23 mouse cellular contexts compared by ENCODE assay signal in genomic region chr6:87796251-87796880, GRCm38 (mm10). TPM values are rescaled to one million over a fixed set of nuclear protein-coding genes. Genes with fewer than 3 reads are reported as not detected.
DNase-seq lines count a peak whose midpoint lies in the region; ATAC-seq and TF ChIP-seq lines count a peak whose summit lies in the region.
"Had no signal": no experiment of that assay in that cellular context is flagged by ENCODE, and none has a peak within 500 bp of the region (broad histone marks: within the 10 kb centered on the region; RNA-seq: fewer than 3 reads in every experiment).

No protein-coding gene starts in this region.

- TF ChIP-seq EP300 in ES-Bruce4 (IDR thresholded peaks at IDR 0.05; ENCODE audit: insufficient read depth, low read depth, low read length): no peak

- no peaks in the 10 kb centered on the region for H3K27me3 ChIP-seq in ES-Bruce4 (ENCODE audit: control insufficient read depth, insufficient read depth, low read length, poor library complexity, severe bottlenecking)
- H3K27me3 ChIP-seq in liver, embryonic 16.5 days (ENCODE audit: control insufficient read depth, insufficient read depth, low read depth, low read length): no peaks in the 10 kb centered on the region
- H3K27me3 ChIP-seq in midbrain, embryonic 11.5 days (ENCODE audit: control insufficient read depth, insufficient read depth, low read length): no peaks in the 10 kb centered on the region
- H3K27me3 ChIP-seq: heart, embryonic 13.5 days; midbrain, embryonic 12.5 days; neural tube, embryonic 12.5 days had no signal

- 0 out of 2 replicates have a peak overlapping the region, but pooled peaks have one; percentile 12 for H3K27ac ChIP-seq in ES-Bruce4 (ENCODE audit: insufficient read depth, low read length)
- H3K27ac ChIP-seq in bone marrow, adult 2 months (ENCODE audit: control insufficient read depth, insufficient read depth, low read depth, low read length, poor library complexity): peak overlapping the region; percentile 9; the same call in 1 of the 2 replicates
- H3K27ac ChIP-seq in liver, embryonic 16.5 days (ENCODE audit: low read length): peak overlapping the region; percentile 71
- no peak overlapping the region for H3K27ac ChIP-seq in midbrain, embryonic 11.5 days (ENCODE audit: low read depth, low read length)
- H3K27ac ChIP-seq: heart, embryonic 13.5 days; left cerebral cortex, adult 2 months; limb, embryonic 10.5 days; midbrain, embryonic 12.5 days; neural tube, embryonic 12.5 days had no signal

- ATAC-seq in liver, embryonic 16.5 days (ENCODE audit: low read depth): peak; percentile 92
- no peak for ATAC-seq in frontal cortex, adult (ENCODE audit: low TSS enrichment)
- ATAC-seq in midbrain, embryonic 11.5 days (ENCODE audit: low FRiP score): no peak
- ATAC-seq: forebrain, embryonic 14.5 days; hindbrain, embryonic 16.5 days had no signal

- TF ChIP-seq CTCF in ES-Bruce4 (IDR thresholded peaks at IDR 0.05; ENCODE audit: low read depth, low read length): no peak
- TF ChIP-seq CTCF in bone marrow, adult 2 months (IDR thresholded peaks at IDR 0.05; ENCODE audit: control insufficient read depth, insufficient read depth, low read length): no peak

- H3K9me3 ChIP-seq in ES-Bruce4 (replicated peaks; ENCODE audit: control insufficient read depth, insufficient read depth, low read length, poor library complexity, severe bottlenecking): no peaks in the 10 kb centered on the region
- H3K9me3 ChIP-seq in liver, embryonic 16.5 days (replicated peaks; ENCODE audit: control insufficient read depth, low read length): no peaks in the 10 kb centered on the region
- H3K9me3 ChIP-seq in midbrain, embryonic 11.5 days (ENCODE audit: control insufficient read depth, low read length): no peaks in the 10 kb centered on the region
- H3K9me3 ChIP-seq: heart, embryonic 13.5 days; limb, embryonic 10.5 days; midbrain, embryonic 12.5 days; neural tube, embryonic 12.5 days had no signal

- H3K9ac ChIP-seq in ES-Bruce4 (ENCODE audit: low read depth, poor library complexity, severe bottlenecking): no peak overlapping the region
- peak overlapping the region; percentile 17 for H3K9ac ChIP-seq in liver, embryonic 16.5 days (ENCODE audit: low read depth, low read length)
- no peak overlapping the region for H3K9ac ChIP-seq in midbrain, embryonic 11.5 days (ENCODE audit: low read length)
- H3K9ac ChIP-seq: heart, embryonic 13.5 days; lung, embryonic 14.5 days; midbrain, embryonic 12.5 days; neural tube, embryonic 12.5 days had no signal

- H3K4me2 ChIP-seq in liver, embryonic 16.5 days (ENCODE audit: low read depth, low read length): peak overlapping the region; percentile 7
- H3K4me2 ChIP-seq in midbrain, embryonic 11.5 days: no peak overlapping the region
- H3K4me2 ChIP-seq: heart, embryonic 13.5 days; lung, embryonic 14.5 days; midbrain, embryonic 12.5 days; neural tube, embryonic 12.5 days had no signal

- DNase-seq in liver: peak; percentile 64
- no peak for DNase-seq in thymus, postnatal 0 days (ENCODE audit: low spot score)
- no peak for DNase-seq in left cerebral cortex, postnatal 4 days
- no peak for DNase-seq in midbrain, embryonic 11.5 days (ENCODE audit: low spot score, missing footprints)
- DNase-seq: adrenal gland, adult 8-10 months; cerebellum, adult 18-20 months; cerebellum, postnatal 25 days; heart, postnatal 36 days; kidney, adult 2 months; lung, embryonic 14.5 days; lung, postnatal 36 days had no signal

- H3K4me1 ChIP-seq in ES-Bruce4 (ENCODE audit: control insufficient read depth, insufficient read depth, low read length): peaks cover 3% of the 10 kb centered on the region
- H3K4me1 ChIP-seq in bone marrow, adult 2 months (ENCODE audit: control insufficient read depth, insufficient read depth, low read length): peaks cover 4% of the 10 kb centered on the region
- H3K4me1 ChIP-seq in liver, embryonic 16.5 days (ENCODE audit: control insufficient read depth, low read depth, low read length): peaks cover 70% of the 10 kb centered on the region
- peaks cover 4% of the 10 kb centered on the region; the same call in 1 of the 2 replicates for H3K4me1 ChIP-seq in midbrain, embryonic 11.5 days (ENCODE audit: control insufficient read depth, insufficient read depth, low read length)
- H3K4me1 ChIP-seq: midbrain, embryonic 12.5 days; neural tube, embryonic 12.5 days had no signal

- WGBS in bone marrow, adult 2 months: 84% methylated on average over 6 of the region's 6 CpGs
- 58% methylated on average over 6 of the region's 6 CpGs for WGBS in liver, embryonic 16.5 days (ENCODE audit: insufficient replicate concordance)
- 92% methylated on average over 6 of the region's 6 CpGs for WGBS in midbrain, embryonic 11.5 days

- no peak for TF ChIP-seq POLR2A in ES-Bruce4 (IDR thresholded peaks at IDR 0.05; ENCODE audit: insufficient read depth, low read length)
- TF ChIP-seq POLR2A in bone marrow, adult 2 months (IDR thresholded peaks at IDR 0.05; ENCODE audit: borderline replicate concordance, control insufficient read depth, low read depth, low read length): no peak

- intact Hi-C loops in left cerebral cortex, postnatal 4 days (cut with DNase I): no loop called here

- no peak overlapping the region for H3K4me3 ChIP-seq in ES-Bruce4 (ENCODE audit: low read depth, low read length)
- no peak overlapping the region for H3K4me3 ChIP-seq in bone marrow, adult 2 months (replicated peaks; ENCODE audit: control insufficient read depth, low read depth, low read length)
- H3K4me3 ChIP-seq in liver, embryonic 16.5 days (ENCODE audit: low read depth, low read length): no peak overlapping the region
- no peak overlapping the region for H3K4me3 ChIP-seq in midbrain, embryonic 11.5 days (ENCODE audit: low read depth, low read length)
- H3K4me3 ChIP-seq: heart, embryonic 13.5 days; left cerebral cortex, adult 2 months; limb, embryonic 10.5 days; midbrain, embryonic 12.5 days; neural tube, embryonic 12.5 days had no signal

- H3K36me3 ChIP-seq in ES-Bruce4 (ENCODE audit: control insufficient read depth, insufficient read depth, low read length, poor library complexity, severe bottlenecking): no peaks in the 10 kb centered on the region
- H3K36me3 ChIP-seq in liver, embryonic 16.5 days (ENCODE audit: control insufficient read depth, insufficient read depth): peaks cover 29% of the 10 kb centered on the region
- no peaks in the 10 kb centered on the region for H3K36me3 ChIP-seq in midbrain, embryonic 11.5 days (ENCODE audit: control insufficient read depth, insufficient read depth, low read length)

RNA-seq across cellular contexts. Expression of gene Rab43, which starts 15.6 kb away (rescaled TPM):
- polyA plus RNA-seq in ES-Bruce4 (2011; ENCODE audit: insufficient read depth, insufficient read length, low read depth, missing spikeins): 1.6 and 2.5 TPM in 2 replicates
- polyA plus RNA-seq in bone marrow, adult 2 months (2011; ENCODE audit: insufficient read depth, insufficient read length, low replicate concordance, missing spikeins): 31.2 and 44.9 TPM in 2 replicates
- polyA plus RNA-seq in liver, embryonic 16.5 days (2015; fragmentation: Nextera tagmentation; extraction: Ambion mirVana): 32.4 and 34.8 TPM in 2 replicates
- 9.9 and 11.7 TPM in 2 replicates for polyA plus RNA-seq in thymus, postnatal 0 days (2015; fragmentation: Nextera tagmentation; extraction: Ambion mirVana)
- 10 to 100 TPM; 15.2 to 21.8 TPM for total RNA-seq in left cerebral cortex, postnatal 4 days (2021)
- 7.7 and 8.0 TPM in 2 replicates for polyA plus RNA-seq in midbrain, embryonic 11.5 days (2014; fragmentation: Nextera tagmentation; extraction: Ambion mirVana)

RNA-seq across cellular contexts. Expression of gene Gp9, which starts 18.5 kb away (rescaled TPM):
- not detected in 2 replicates for polyA plus RNA-seq in ES-Bruce4 (2011; ENCODE audit: insufficient read depth, insufficient read length, low read depth, missing spikeins)
- 49.0 and 59.4 TPM in 2 replicates for polyA plus RNA-seq in bone marrow, adult 2 months (2011; ENCODE audit: insufficient read depth, insufficient read length, low replicate concordance, missing spikeins)
- 24.8 and 26.2 TPM in 2 replicates for polyA plus RNA-seq in liver, embryonic 16.5 days (2015; fragmentation: Nextera tagmentation; extraction: Ambion mirVana)
- 0.49 and 0.85 TPM in 2 replicates for polyA plus RNA-seq in thymus, postnatal 0 days (2015; fragmentation: Nextera tagmentation; extraction: Ambion mirVana)
- total RNA-seq in left cerebral cortex, postnatal 4 days (2021): not detected
- 1.8 and 2.5 TPM in 2 replicates for polyA plus RNA-seq in midbrain, embryonic 11.5 days (2014; fragmentation: Nextera tagmentation; extraction: Ambion mirVana)
- total RNA-seq: granulocyte monocyte progenitor cell, adult 5-6 weeks had no signal

RNA-seq across cellular contexts. Expression of gene Gm45140, which starts 39.2 kb away (rescaled TPM):
- 1.6 and 3.6 TPM in 2 replicates for polyA plus RNA-seq in ES-Bruce4 (2011; ENCODE audit: insufficient read depth, insufficient read length, low read depth, missing spikeins)
- 7.3 and 18.0 TPM in 2 replicates for polyA plus RNA-seq in bone marrow, adult 2 months (2011; ENCODE audit: insufficient read depth, insufficient read length, low replicate concordance, missing spikeins)
- 4.5 and 4.6 TPM in 2 replicates for polyA plus RNA-seq in liver, embryonic 16.5 days (2015; fragmentation: Nextera tagmentation; extraction: Ambion mirVana)
- polyA plus RNA-seq in thymus, postnatal 0 days (2015; fragmentation: Nextera tagmentation; extraction: Ambion mirVana): 2.3 and 2.5 TPM in 2 replicates
- 1 to 10 TPM; 3.7 to 4.0 TPM for total RNA-seq in left cerebral cortex, postnatal 4 days (2021)
- polyA plus RNA-seq in midbrain, embryonic 11.5 days (2014; fragmentation: Nextera tagmentation; extraction: Ambion mirVana): 1.9 and 4.0 TPM in 2 replicates

RNA-seq across cellular contexts. Expression of gene Isy1, which starts 42.2 kb away (rescaled TPM):
- polyA plus RNA-seq in ES-Bruce4 (2011; ENCODE audit: insufficient read depth, insufficient read length, low read depth, missing spikeins): 56.0 and 69.3 TPM in 2 replicates
- 21.9 and 34.4 TPM in 2 replicates for polyA plus RNA-seq in bone marrow, adult 2 months (2011; ENCODE audit: insufficient read depth, insufficient read length, low replicate concordance, missing spikeins)
- 17.5 and 24.2 TPM in 2 replicates for polyA plus RNA-seq in liver, embryonic 16.5 days (2015; fragmentation: Nextera tagmentation; extraction: Ambion mirVana)
- 75.0 and 78.3 TPM in 2 replicates for polyA plus RNA-seq in thymus, postnatal 0 days (2015; fragmentation: Nextera tagmentation; extraction: Ambion mirVana)
- 10 to 100 TPM; 29.1 to 30.1 TPM for total RNA-seq in left cerebral cortex, postnatal 4 days (2021)
- 66.4 and 71.5 TPM in 2 replicates for polyA plus RNA-seq in midbrain, embryonic 11.5 days (2014; fragmentation: Nextera tagmentation; extraction: Ambion mirVana)

RNA-seq across cellular contexts. Expression of gene Cnbp, which starts 54.5 kb away (rescaled TPM):
- 466 and 481 TPM in 2 replicates for polyA plus RNA-seq in ES-Bruce4 (2011; ENCODE audit: insufficient read depth, insufficient read length, low read depth, missing spikeins)
- polyA plus RNA-seq in bone marrow, adult 2 months (2011; ENCODE audit: insufficient read depth, insufficient read length, low replicate concordance, missing spikeins): 180 and 237 TPM in 2 replicates
- polyA plus RNA-seq in liver, embryonic 16.5 days (2015; fragmentation: Nextera tagmentation; extraction: Ambion mirVana): 486 and 530 TPM in 2 replicates
- polyA plus RNA-seq in thymus, postnatal 0 days (2015; fragmentation: Nextera tagmentation; extraction: Ambion mirVana): 1,228 and 1,268 TPM in 2 replicates
- total RNA-seq in left cerebral cortex, postnatal 4 days (2021): 100 to 1,000 TPM; 219 to 224 TPM
- 1,266 and 1,289 TPM in 2 replicates for polyA plus RNA-seq in midbrain, embryonic 11.5 days (2014; fragmentation: Nextera tagmentation; extraction: Ambion mirVana)
